Mouse (Mus musculus): Measurements from ENCODE around the gene Prkaca. TPM values are rescaled to one million over a fixed set of nuclear protein-coding genes. Genes with fewer than 3 reads are reported as not detected.
A peak's percentile ranks its signal among the peaks of the same experiment; 100 is the strongest.
"Not testable (repeated sequence)": the region's sequence is repeated elsewhere in the genome, so short reads cannot be mapped to it uniquely, and the experiment has no call there.

Prkaca gene
- polyA plus RNA-seq, 1 experiment, result 161 TPM

DNA sequence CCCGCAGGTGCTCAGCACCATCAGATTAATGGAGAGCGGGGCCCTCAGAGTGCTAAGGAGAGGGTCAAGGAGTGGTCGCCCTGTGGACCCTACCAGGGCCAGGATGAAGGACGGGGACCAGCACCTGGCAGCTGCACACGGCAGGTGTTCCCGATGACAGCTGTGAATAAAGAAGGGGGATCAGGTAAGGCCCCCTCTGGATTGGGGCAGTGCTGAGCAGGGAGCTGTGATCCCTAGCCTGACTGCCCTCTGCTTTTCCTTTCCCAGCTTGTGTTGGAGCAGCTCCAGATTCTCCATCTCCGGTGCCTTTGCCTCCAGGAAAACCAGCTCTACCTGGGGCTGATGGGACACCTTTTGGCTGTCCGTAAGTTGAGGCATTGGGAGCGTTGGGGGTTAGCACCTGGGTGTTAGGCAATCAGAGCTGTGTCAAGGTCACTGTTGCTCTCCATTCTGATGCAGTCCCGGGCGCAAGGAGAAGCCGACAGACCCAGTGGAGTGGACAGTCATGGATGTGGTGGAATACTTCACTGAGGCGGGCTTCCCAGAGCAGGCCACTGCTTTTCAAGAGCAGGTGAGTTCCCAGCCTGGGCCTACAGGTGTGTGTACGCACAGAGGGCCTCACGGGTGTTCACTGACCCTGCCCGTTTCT, 26.4 kb downstream of the Prkaca start:
- DNase-seq (ENCODE audit: extremely low spot score in 1 of 2, low spot score in 1 of 2), result no peak

GRCm38 (mm10) chr8:83999825-84000224, 27.0 kb downstream of the Prkaca start:
- no peak for DNase-seq (ENCODE audit: extremely low spot score in 1 of 2, low spot score in 1 of 2)

- DNase-seq (ENCODE audit: extremely low spot score in 1 of 2, low spot score in 1 of 2), result no peak
Measured at GRCm38 (mm10) chr8:84001281-84002000, 28.6 kb downstream of the Prkaca start, which contains the start of gene 1700067K01Rik. Gene 1700067K01Rik (plus strand): TSS chr8:84001502.

GRCm38 (mm10) chr8:84002957-84003611, 30.3 kb downstream of the Prkaca start:
- no peak for DNase-seq (ENCODE audit: extremely low spot score in 1 of 2, low spot score in 1 of 2)

- no peak for DNase-seq (ENCODE audit: extremely low spot score in 1 of 2, low spot score in 1 of 2)
Measured at GRCm38 (mm10) chr8:84003612-84004246, 30.9 kb downstream of the Prkaca start.

- peak; percentile 84 to 92 for DNase-seq (ENCODE audit: extremely low spot score in 1 of 2, low spot score in 1 of 2)
Measured at GRCm38 (mm10) chr8:84004533-84005201, 31.9 kb downstream of the Prkaca start.

DNA sequence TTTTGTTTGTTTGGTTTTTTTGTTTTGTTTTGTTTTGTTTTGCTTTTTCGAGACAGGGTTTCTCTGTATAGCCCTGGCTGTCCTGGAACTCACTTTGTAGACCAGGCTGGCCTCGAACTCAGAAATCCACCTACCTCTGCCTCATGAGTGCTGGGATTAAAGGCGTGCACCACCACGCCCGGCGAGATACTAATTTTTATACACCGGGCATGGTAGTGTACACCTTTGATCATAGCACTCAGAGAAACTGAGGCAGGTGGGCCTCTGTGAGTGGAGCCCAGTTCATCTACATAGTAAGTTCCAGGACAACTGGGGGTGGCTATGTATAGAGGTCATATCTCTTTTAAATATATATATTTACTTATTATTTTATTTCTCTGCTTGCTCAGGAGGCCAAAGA, 32.7 kb downstream of the Prkaca start:
- not testable (repeated sequence) for DNase-seq (ENCODE audit: extremely low spot score in 1 of 2, low spot score in 1 of 2)

DNA sequence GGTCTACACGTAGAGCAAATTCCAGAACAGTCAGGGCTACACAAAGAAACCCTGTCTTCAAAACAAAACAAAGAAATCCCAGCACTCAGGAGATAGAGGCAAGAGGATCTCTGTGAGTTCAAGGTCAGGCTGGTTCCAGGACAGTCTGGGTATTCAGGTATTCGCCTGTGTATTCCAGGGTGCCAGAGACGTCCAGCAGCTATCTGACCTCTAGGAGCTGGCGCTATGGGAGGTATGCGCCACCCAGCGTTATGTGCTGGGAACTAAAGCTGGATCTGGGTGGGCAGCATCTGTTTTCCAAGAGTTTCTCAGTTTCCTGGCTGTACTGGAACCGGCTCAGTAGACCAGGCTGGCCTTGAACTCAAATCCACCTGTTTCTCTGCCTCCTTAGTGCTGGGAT, 35.6 kb downstream of the Prkaca start:
- no peak for DNase-seq (ENCODE audit: extremely low spot score in 1 of 2, low spot score in 1 of 2)

DNA sequence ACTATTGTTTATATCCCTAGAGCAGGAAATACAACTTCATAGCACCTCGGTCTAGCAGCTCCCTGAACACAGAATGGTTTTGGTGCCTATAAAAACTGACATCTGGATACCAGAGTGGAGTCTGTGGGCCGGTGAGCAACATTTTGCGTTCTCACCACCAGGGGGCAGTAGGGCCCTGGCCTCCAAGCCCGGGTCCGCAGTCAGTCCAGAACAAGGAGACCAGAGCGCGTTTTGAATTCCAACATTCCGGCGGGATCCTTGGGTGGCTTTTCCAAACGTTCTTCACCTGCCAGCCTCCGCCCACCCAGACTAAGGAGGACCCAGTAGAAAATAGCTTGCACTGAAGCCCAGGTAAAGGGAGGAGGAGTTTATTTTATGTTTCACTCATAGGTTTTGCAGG, 37.1 kb downstream of the Prkaca start:
- peak in 1 of 2 experiments; percentile 92 for DNase-seq (ENCODE audit: extremely low spot score in 1 of 2, low spot score in 1 of 2)

DNA sequence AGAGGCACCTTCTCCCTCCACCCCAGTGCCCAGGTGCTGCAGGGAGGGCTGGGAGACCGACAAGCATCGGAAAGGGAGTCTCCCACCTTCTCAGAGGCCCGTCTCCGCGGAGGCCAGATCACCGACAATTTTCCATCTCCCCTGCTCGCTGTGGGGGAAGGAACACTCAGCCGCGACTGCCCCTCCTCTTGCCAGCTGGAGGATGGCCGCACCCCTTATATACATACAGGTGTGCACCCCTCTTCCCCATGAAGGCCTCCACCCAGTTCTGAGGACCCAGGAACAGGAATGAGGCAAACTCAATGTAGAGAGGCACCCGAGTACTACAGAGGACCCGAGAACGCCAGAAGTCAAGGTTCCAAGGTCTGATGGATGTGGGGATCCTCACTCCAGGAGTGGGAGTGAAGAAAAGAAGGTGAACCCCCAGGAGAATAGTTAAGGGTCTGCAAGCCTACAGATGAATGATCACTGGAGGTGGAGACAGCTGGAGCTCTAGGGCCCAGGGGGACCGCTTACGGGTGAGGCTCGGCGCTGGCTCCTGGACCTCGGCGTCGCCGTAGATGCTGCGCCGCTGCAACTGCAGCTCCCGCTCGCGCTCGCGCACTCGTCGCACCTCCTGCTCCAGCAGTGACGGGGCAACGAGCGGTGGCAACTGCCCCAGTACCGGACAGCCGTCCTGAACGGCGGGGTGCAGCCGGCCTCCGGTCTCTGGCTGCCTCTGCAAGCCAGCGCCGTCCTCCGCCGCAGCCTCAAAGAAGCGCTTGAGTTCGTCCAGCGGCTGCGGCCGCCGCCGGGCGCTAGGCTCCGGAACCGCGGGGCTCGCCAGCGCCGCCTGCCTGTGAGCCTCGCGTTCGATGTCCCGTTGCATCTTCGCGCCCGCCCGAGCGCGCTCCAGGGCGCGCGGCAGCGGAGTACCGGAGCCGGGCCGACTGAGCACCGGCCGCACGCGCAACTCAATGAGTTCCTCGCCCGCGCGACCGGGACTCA, 38.1 kb downstream of the Prkaca start:
- DNase-seq (ENCODE audit: extremely low spot score in 1 of 2, low spot score in 1 of 2), result peak in 1 of 2 experiments; percentile 63

DNA sequence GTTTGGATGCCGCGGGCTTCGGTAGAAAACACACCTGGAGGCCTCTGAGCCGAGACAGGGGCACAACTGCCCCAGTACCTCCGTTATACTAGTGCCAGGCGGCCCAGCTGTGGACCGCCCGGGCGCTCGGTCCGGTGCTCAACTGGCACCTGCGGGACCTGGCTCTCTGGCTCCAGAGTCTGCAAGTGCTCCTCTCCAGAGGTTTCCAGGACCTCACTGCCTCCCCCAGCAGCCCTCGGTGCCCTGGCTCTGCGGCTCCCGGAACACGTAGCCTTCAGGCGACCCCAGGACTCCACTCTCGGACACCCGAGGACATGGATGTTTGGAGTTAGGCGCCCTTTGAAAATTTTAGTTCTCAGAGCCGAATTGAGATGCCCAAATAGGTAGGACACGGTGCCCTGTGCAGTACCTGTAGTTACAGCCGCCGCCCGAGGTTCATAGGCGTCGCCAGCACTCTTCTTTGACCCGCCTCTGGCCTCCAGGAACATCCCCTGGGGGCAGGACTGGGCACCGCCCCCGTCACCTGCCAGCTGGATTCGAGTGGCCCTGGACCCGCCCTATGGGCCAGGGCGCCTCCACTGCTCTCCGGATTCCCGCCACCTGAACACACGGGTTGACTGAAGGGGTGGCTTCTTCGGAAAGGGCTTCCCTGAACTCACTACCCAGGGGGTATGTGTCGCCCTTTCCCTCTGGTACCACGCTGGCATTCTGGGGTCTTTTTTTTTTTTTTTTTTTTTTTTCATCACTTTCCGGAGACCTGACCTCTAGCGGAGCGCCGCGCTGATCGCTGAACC, 39.1 kb downstream of the Prkaca start, which contains the start of gene 2210011C24Rik:
Gene 2210011C24Rik (minus strand): TSS at position 467 of the 794 bp plus-strand sequence.
- no peak for DNase-seq (ENCODE audit: extremely low spot score in 1 of 2, low spot score in 1 of 2)

- no peak for DNase-seq (ENCODE audit: extremely low spot score in 1 of 2, low spot score in 1 of 2)
Measured at GRCm38 (mm10) chr8:84012499-84013165, 39.8 kb downstream of the Prkaca start.

DNA sequence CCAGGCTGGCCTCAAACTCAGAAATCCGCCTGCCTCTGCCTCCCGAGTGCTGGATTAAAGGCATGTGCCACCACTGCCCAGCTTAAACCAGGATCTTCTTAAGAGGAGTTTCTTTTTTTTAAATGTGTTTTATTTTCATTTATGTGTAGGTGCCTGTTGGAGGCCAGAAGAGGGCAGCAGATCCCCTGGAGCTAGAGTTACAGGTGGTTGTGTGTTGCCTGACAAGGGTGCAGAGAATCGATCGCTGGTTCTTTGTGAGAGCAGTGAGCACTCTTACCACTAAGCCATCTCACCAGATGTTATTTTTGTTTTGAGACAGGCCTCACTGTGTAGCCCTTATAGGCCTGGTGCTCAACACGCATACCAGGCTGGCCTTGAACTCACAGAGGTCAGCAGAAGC, 43.0 kb downstream of the Prkaca start:
- no peak for DNase-seq (ENCODE audit: extremely low spot score in 1 of 2, low spot score in 1 of 2)

- no peak for DNase-seq (ENCODE audit: extremely low spot score in 1 of 2, low spot score in 1 of 2)
Measured at GRCm38 (mm10) chr8:84019738-84020137, 46.9 kb downstream of the Prkaca start.

GRCm38 (mm10) chr8:84021096-84021495, 48.3 kb downstream of the Prkaca start, which contains the start of gene Palm3:
Gene Palm3 (plus strand): TSS chr8:84021471.
- no peak for DNase-seq (ENCODE audit: extremely low spot score in 1 of 2, low spot score in 1 of 2)

GRCm38 (mm10) chr8:84021569-84021968, 48.8 kb downstream of the Prkaca start:
- no peak for DNase-seq (ENCODE audit: extremely low spot score in 1 of 2, low spot score in 1 of 2)

- DNase-seq (ENCODE audit: extremely low spot score in 1 of 2, low spot score in 1 of 2), result no peak
Measured at GRCm38 (mm10) chr8:84023085-84023484, 50.3 kb downstream of the Prkaca start.

GRCm38 (mm10) chr8:84023631-84024030, 50.8 kb downstream of the Prkaca start:
- no peak for DNase-seq (ENCODE audit: extremely low spot score in 1 of 2, low spot score in 1 of 2)

Data from frontal cortex, adult 2 months (tissue).